Mouse (Mus musculus): ENCODE data around the gene Gab1.

Gene Gab1

DNA sequence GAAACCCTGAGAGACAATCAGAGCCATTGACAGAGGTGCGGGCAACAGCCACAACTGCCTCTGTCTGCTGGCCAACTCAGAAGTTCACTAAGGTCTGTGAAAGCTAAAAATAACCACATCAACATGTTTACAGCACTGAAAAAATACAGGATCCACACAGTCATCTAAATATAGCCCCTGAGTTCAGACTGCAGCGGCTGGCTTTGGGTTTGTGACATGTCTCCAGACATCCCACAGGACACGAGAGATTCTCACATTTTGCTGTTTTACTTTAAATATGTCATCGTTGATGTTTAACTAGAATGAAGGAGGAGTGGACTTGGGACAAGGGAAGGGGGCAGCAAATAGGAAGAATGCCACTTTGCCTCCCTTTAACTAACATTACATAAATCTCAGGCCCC lies 68.7 kb downstream of the Gab1 start:
- no peak for DNase-seq (ENCODE audit: low spot score in 2 of 2)

DNA sequence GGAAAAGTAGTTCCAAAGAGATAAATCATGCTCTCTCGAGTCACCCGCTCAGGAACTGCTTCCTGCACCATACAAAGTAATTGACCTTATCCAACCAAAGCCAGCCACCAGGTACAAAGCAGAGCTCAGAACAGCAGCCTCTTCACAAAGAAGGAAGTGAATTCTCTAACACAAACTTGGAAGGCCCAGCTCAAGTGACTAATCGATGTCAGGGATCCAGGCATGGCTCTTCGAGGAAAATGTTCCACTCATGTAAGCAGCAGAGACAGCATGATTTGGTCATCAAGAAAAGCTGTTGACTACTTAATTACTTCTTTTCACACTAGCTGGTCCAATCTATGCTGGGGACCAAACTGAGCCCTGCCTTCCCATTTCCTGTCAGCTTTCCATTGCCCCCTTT lies 69.4 kb downstream of the Gab1 start:
- no peak for DNase-seq (ENCODE audit: low spot score in 2 of 2)

DNA sequence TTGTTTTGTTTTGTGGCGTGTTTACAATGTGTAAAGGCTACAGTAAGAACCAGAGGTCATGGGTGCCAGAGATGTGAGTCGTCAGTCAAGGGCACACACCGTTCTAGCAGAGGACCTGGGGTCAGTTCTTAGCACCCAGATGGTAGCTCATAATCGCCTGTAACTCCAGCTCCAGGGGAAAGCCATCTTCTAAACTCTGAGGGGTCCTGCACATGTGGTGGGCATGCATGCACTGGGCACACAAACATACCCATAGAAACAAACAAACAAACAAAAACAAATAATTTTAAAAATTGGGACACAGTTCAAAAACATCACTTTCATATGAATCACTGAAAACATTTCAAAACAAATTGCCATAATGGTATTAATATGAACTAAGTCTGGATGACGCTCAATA lies 69.9 kb downstream of the Gab1 start:
- no peak for DNase-seq (ENCODE audit: low spot score in 2 of 2)

DNA sequence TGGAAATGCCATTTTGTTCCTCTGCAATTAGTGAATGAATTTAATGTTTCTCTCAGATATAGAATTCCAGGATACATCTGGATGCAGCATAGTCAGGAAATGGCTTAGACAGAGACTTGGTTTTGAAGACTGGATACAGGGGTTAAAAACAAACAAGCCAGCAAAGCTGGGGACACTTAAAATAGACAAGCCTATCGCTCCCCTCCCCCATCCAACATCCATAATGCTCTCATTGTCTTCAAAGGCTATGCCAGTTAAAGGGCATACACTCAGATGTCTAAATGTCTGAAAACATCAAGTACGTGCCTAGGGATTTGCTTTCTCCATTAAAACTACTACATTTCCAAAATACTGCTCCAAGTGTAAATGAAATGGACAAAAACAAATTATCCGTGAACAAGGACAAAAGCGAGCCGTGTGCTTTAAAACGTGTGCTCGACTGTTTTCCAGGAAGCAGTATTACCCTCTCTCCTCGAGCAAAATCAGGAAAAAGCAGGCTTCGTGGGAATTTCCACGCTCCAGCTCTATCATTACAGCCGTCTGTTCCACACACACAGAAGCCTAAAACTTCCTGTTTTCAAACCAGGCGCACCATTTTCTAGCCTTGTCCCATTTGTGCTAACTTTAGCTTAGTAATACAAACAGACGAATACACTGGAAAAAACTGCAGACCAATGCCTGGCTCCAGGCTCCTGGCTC lies 72.4 kb downstream of the Gab1 start:
- DNase-seq (ENCODE audit: low spot score in 2 of 2): no peak

DNA sequence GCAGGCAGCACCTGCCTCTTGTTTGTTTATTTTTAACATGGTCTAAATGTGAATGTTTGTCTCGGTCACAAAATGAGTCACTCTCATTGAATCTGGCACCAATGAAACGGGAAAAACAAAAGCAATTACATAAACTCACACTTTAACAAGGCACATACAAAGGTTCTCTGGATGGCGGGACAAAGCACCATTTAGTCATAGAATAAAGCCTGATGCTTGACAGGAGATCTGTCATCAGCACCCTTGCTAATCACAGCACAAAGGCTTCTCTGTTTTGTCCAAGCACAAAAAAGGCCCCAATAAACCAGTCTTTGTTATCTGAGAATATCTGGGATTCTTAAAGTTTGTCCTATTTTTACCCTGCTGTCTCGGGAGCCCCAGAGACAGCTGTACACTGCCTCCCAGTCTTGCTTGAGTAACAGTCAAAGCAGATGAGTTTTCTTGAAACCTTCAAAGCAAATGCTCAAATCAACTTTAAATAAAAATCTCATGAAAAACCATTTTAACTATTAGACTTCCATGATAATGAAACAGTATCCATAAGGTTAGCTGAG lies 76.2 kb downstream of the Gab1 start:
- DNase-seq (ENCODE audit: low spot score in 2 of 2): no peak

DNA sequence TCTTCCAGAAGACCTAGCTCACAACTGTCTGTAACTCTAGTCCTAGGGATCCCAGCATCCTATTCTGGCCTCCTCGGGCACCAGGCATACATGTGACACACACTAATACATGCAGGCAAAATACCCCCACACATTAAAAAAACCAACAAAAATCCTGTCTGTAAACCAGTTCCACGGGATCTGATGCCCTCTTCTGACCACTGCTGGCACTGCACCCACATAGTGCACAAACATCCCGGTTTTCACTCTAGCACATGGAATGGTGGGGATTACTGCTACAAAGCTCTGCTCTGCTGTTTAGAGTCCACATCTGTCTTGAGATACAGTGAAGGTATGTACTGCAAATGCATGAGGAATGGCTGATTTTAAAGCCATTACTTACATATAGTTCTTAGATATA lies 81.5 kb downstream of the Gab1 start:
- DNase-seq (ENCODE audit: low spot score in 2 of 2): no peak

DNA sequence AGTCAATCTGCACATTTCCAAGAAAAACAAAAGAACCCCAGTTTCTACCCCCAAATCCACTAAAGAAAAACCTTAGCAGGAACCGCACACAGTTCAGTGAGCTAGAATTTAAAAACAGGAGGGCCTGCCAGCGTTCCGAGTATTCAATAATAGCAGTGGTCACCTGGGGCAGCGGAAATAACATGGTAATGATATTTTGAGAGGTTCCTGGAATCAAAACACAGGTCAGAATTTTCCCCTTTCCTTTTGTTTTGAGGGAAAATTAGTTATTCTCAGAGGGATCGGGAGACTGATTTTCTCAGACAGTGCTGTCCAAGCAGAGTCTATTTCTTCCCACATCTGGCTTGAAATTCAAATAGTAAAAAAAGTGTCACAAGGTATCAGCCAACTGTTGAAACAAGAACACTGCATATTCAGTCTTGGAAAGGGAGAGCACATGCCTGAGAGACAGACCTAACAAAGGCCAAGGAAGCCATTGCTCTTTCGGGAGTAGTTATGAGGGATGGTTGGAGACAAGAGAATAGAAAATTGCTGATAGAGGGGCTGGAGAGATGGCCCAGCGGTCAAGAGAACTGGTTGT lies 82.0 kb downstream of the Gab1 start:
- DNase-seq (ENCODE audit: low spot score in 2 of 2): no peak

DNA sequence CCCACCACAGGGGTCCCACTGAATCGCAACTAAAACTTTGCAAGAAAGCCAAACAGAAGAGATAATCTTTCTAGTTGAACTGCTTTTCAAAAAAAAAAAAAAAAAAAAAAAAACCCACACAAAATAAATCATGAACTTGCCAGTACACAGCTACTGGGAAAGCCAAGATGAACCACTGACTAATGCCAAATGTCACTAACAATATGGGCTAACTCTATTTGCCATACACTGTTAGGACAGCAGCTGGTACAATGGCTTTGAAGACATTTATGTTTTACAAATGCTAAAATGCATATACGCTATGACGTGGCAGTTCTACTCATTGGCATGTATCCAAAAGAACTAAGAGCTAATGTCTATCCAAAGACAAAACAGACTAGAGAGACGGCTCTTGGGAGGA lies 84.2 kb downstream of the Gab1 start:
- DNase-seq (ENCODE audit: low spot score in 2 of 2): no peak

DNA sequence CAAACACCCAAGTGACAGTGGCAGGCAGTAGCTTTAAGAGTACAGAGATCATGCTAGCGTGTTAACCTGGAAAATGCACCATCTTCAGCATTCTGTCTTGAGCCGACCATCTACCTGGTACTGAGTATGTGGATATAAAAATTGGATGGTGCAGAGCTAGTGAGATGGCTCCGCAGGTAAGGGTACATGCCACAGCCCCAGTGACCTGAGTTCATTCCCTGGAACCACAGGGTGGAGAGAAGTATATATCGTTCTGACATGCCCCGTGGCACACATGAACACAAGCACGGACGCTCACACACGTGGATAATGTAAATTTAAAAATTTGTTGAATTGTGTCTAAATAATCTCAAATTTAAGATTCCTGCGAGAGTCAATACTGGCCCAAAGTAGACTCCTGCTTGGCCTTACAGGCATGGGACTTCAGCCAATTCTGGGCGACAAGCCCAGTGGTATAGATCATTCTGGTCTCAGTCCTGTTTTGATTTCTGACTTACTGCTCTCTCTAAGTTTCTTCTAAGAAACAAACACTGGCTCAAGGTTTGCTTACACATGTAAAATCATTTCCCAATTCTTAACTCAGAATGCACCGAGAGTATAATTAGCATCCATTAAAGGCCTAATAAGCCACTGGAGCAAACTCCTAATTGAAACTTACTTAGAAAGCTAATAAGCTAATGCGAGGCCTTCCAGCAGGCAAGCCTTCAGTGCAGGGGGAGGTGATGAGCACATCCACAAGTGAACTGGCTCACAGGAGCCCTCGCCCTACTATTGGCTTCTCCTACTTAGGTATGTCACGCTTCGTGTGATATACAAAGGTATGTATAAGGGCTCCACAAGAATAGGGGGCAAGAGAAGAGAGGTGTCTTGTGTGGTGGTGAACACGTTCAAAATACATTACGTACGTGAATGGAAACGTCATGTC lies 85.5 kb downstream of the Gab1 start:
- no peak for DNase-seq (ENCODE audit: low spot score in 2 of 2)

DNA sequence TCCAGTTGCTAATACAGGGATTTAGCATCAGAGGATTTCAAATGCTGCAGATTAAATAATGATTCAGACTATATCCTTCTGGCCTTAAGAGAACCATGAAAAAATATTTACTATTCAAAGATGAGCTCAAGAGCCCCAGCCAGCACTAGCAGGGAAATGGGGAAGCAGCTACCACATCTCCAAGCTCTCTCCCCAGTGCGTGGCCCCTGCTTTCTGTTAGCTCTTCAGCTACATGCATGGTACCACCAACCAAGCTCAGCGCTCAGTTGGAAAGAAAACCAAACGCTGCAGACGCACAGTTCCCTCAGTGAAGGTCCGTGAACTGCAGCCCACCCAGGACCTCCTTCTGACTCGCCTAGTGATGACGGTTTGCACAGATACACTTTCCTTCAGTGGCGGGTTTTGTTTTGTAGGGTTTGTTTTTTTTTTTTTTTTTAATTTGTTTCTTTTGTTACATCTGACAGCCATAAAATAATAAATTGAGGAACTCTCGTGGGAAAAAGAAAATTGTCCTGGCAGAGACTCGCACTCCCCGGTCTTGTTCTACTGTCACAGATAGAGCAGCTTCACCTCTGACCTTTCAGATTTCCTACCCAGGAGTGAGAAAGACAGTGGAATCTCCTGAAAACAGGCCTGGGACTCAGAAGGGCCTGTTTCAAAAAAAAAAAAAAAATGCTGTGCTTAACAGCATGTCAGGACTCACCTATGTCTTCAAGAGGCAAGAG lies 86.4 kb downstream of the Gab1 start:
- no peak for DNase-seq (ENCODE audit: low spot score in 2 of 2)

DNA sequence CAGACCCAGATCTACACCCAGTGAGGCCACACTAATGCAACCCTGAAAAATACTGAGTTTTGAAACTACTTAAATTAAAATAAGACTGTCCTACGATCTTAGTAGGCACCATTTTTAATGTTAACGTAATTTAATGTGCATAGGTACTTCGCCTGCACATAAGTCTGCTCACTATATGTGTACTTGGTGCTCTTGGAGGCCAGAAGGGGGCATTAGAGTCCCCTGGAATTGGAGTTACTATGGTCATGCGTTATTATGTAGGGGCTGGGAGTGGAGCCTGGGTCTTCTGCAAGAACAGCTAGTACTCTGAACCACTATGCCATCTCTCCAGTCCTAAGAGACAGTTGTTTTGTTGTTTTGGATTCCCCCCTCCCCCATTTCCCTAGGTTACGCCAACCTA lies 88.1 kb downstream of the Gab1 start:
- no peak for DNase-seq (ENCODE audit: low spot score in 2 of 2)

DNA sequence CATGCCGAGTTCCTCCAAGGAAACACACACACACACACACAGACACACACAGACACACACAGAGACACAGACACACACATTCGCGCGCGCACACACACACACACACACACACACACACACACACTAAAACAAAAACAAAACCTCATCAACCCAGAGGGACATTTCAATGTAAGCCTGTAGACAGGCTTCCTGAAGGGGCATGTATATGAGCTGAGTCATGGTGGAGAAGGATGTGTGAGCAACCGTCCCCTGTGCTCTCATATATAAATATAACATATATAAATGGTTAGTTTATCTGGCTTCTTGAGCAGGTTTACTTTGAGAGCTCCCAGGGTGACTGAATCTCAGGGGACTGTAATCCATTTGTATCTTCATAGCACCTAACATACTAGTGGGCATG lies 91.0 kb downstream of the Gab1 start:
- no peak for DNase-seq (ENCODE audit: low spot score in 2 of 2)

DNA sequence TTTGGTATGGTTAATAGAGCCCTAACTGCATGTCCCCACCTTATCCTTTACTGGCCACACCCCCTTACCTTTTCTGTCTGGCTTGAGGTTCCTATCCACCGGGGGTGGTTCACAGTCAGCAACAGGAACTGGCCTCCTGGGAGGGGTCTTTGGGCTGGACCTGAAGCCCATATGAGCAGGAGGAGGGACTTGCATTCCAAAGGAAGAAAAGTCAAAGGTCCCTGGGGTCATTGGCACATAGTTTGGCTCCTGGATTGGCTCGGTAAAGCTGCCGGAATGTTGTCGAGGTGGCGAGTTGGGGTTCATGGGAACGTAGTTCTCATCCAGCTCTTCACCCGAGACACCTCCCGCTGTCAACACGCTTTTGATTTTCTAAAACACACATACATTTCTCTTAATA lies 95.8 kb downstream of the Gab1 start:
- no peak for DNase-seq (ENCODE audit: low spot score in 2 of 2)

DNA sequence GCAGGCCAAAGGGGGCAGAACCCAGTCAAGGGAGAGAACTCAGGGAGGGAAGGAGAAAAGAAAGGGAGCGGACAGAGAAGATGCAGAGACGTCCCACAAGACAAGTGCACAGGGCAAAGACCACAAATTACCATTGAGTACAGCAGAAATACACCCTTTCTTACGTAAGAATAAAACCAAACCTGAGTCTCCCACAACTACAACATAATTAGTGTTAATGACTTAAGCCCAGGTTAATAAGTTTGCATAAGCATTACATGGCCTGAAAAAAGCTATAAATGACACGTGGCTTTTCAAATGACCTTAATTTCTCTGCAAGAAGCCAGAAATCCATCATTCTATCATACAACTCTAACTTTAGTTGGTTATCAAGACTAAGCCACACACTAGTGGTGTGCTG lies 97.0 kb downstream of the Gab1 start:
- no peak for DNase-seq (ENCODE audit: low spot score in 2 of 2)

DNA sequence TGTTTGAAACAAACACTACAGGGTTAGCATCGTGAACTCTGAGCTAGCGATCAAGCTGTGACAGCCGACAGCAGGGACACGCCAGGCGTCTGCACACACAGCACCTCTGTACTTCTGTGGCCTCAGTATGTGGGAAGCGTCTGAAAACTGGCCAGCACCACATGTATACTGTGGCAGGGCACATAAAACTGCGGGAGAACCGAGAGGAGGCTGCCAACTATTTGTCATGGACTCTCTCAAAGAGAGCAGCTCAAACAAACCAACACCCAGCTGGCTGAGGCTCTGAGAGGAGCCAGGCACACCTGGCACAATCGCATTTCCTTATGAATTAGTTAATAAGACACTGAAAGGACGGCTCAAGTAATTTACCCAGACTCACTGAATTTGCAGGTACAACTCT lies 99.0 kb downstream of the Gab1 start:
- DNase-seq (ENCODE audit: low spot score in 2 of 2): no peak

DNA sequence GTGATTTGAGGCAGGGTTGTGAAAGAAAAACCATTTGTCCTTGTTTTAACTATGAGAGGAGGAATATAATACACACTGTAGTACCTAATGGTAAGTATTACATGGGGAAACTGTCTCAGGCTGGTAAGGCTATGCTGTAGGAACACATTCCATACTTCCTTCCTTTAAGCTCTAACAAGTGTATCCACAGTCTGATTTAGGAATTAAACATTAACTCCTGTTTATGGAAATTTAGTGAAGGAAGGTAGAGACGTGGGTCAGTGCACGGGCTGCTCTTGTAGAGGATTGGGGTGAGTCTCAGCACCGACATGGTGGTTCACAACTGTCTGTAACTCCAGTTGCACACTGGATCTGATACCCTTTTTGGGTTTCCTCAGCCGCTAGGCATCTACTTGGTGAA lies 100.0 kb downstream of the Gab1 start:
- DNase-seq (ENCODE audit: low spot score in 2 of 2): no peak

DNA sequence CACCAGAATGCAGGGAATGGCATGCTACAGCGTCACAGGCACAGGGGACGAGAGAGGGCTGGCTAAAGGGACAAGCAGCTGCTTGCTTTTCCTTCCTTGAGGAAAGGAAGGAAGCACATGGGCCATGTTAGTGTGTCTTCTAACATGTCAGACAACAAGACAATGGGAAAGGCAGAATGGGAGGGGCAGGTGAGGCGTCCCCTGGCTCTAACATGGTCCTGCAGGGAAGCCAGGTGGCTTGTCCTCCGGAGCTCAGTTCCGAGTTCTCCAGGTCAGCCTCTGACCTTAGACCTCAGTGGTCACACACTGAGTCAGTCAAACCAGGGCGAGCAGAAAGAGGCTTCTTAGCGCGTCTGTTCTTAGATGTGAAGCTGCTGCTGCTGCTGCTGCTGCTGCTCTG lies 103.9 kb downstream of the Gab1 start:
- no peak for DNase-seq (ENCODE audit: low spot score in 2 of 2)

DNA sequence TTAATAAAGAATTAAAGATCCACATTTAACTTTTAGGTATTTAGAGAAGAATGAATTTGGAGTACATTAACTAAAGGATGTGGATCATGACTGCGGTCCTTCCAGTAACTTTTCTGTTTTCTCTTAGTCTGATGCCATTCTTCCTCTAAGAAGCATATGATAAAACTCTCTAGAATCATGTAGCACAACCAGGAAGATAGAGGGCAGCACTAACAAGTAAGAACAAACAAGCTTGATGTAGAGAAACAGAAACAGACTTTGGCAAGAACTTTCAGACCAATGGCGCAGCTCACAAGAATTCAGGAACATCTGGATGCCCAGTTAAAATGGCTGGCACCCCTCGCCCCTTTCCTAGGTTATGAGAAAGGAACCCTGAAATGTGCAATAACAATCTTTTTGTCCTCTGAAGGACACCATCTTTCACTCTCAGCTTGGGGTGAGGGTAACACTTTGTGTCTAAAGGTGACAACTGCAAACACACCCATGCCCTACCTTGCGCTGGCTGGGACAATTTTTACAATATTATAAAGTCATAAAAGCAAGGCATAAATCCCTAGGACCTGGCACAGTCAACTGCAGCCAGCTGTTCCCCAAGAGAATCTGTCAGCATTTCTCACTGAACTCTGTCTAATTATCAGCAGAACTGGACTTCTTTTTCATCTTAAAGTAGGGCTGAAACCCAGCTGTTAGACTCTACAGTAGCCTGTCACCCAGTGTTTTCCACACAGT lies 107.4 kb downstream of the Gab1 start:
- DNase-seq (ENCODE audit: low spot score in 2 of 2): no peak

DNA sequence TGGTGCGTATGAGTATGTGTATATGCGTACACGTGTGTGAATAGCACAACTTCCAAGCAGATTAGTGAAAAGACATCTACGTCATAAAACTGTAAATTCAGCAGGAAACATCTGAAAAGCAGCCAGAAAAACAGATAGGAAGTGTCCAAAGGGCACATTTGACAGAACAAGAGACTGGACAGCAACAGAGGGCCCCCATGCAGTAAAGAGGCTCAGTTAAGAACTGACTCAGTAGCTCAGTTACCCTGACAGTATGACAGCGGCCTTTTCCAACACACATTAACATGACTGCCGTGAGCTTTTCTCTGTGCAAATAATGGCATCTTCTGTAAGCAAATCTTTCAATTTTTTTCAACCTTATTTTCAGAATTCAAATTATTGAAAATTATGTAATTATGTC lies 111.9 kb downstream of the Gab1 start:
- DNase-seq (ENCODE audit: low spot score in 2 of 2): no peak

DNA sequence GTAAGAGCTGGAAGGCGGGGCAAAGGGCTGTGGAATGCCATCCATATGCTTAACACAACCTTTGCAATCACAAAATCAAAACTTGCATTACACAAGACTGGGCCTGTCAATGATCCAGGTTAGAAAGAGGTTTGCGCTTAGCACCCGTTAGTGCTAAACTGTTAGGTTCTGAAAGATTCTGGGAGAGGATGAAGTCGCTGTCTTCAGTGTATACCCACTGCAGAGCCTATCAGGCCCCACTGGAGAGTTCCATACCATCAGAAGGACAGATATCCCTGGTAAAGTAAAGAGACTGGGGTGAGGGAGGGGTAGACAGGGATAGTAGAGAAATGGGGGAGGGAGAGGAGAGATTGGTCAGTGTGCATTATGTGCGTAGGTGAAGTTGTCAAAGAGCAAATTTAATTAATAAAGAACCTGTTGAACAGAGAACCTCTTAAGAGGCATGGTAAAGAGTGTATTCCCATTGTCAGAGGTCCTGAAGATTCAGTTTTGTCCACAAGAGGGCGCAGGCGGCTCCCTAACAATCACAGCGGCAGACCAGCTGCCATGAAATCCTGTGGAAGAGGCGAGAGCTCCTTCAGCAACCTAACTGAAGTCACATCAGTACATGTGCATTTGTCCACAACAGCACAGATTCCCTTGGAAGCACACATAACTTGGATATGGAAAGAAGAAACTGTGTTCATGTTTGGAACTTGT lies 127.2 kb downstream of the Gab1 start:
- peak; percentile 25 to 77 for DNase-seq (ENCODE audit: low spot score in 2 of 2)

DNA sequence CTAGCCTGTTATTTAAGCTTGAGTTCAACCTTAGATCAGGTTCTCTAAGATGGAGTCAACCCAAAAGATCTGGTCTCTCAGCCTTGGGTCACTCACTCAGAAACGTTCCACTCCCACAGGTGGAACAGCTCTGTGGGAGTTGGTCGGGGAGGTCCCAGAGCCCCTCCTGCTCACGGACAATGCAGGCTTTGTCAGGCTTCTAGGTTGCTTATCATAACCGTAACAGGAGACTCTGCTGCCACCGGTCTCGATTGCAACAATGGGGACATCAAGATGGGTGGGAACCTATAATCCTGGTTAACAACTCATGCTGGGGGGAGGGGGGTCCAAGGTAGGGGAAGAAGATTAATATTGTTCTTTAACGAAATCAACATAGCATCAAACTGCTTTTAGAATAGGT lies 127.9 kb downstream of the Gab1 start:
- no peak for DNase-seq (ENCODE audit: low spot score in 2 of 2)
